Mouse (Mus musculus): ENCODE data around the gene Arl6.

Arl6 gene

DNA sequence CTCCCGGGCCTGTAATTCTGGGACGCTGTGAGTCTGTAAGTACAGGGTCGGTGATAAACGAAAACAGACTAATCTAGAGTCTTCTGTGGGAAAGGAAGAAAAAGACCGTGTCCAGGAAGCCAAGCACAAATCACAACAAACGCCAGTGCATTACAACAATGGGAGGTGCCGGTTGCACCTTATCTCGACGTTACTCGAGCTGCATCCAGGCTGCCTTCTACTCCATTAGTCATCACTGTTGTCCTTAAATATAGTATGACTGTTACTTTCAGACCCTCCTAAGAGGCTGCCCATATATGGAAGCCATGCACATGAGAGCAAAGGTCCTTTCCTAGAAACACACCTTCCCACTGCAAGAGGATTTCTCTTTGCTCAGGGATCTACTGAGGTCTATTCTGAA is 51.4 kb downstream of the Arl6 start:
- DNase-seq (ENCODE audit: low spot score), result no peak

GRCm38 (mm10) chr16:59586911-59587310 is 52.3 kb downstream of the Arl6 start:
- no peak for DNase-seq (ENCODE audit: low spot score)

- no peak for DNase-seq (ENCODE audit: low spot score)
These were observed 52.9 kb downstream of the Arl6 start for GRCm38 (mm10) chr16:59586276-59586675.

DNA sequence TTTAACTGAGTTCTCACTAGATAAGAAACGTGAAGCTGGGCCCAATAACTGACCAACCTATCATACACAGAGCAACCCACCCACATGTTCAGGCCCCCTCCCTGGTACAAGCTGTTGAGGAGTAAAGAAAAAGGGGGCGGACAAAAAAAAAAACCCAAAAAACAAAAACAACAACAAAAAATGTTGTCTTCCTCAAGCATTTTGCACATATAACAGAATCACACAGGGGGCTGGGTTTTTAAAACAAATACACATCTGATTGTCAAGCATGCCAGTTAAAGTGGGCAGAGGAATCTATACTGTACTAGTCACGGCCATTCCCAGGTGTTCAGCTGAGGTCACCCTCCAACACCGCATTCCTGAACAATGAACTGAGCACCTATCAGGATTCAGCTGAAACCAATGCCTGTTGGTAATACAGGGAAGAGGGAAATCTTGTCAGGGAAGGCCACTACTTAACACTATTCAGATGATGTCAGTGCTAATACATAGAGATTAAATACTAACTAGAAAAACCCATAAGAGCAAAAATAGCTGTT is 53.4 kb downstream of the Arl6 start:
- DNase-seq (ENCODE audit: low spot score), result no peak

DNA sequence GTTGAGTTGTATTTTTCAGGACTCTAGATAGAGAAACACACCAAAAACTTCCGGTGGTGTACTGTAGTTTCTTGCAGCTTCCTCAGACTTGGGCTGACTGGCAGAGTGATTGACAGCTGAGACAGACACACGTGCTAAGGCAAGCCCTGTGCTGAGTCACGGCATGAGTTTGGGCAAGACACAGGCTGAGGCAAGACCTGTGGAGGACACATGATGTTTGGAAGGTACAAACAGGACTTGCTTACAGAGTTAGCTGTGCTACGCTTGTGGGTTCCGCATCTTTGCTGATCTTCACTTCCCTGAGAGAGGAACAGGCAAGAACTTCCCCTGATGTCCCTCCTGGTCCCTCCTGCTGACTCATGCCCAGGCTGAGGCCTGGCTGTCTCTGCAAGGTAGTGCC is 55.7 kb downstream of the Arl6 start:
- DNase-seq (ENCODE audit: low spot score), result no peak

DNA sequence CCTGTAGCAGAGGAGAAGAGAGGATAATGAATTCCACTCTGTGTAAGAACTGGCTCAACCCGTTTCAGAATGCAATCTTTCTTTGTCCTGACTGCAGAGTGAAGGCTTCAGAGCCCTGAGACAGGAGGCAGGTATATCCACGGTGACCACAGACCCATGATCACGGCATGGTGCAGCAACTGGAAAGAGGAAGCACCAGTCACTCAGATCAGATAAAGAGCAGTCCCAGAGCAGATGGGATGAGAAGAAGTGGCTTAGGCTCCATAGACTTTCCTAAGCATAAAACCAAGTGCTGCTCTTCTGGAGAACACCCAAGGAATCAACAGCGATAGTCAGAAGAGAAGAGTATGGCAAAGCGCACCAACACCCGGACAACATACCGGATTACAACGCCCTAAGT is 60.0 kb downstream of the Arl6 start:
- no peak for DNase-seq (ENCODE audit: low spot score)

- no peak for DNase-seq (ENCODE audit: low spot score)
These were observed 65.2 kb downstream of the Arl6 start for GRCm38 (mm10) chr16:59573961-59574360.

- DNase-seq (ENCODE audit: low spot score), result no peak
These were observed 66.5 kb downstream of the Arl6 start for GRCm38 (mm10) chr16:59572685-59573084.

GRCm38 (mm10) chr16:59570807-59571206 is 68.4 kb downstream of the Arl6 start:
- DNase-seq (ENCODE audit: low spot score), result no peak

- DNase-seq (ENCODE audit: low spot score), result no peak
These were observed 69.4 kb downstream of the Arl6 start for GRCm38 (mm10) chr16:59569837-59570236.

- no peak for DNase-seq (ENCODE audit: low spot score)
These were observed 71.3 kb downstream of the Arl6 start for GRCm38 (mm10) chr16:59567721-59568381.

DNA sequence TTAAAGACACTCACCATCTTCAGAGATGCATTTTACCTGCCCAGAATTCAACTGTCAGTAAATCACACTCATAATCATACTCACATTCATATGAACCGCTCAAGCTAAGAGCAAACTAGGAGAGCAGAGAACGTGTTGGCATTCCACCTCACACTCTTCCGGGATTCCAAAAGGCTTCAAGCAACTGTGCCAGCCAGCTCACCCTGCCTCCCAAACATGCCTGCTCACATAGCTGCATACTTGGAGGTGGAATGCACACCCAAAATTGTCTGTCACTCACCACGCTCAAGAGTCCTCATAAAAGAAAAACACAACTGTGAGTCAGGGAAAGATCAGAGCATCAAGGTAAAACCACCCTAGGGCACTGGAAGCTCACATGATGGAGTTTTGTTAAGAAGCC is 72.8 kb downstream of the Arl6 start:
- DNase-seq (ENCODE audit: low spot score), result no peak

GRCm38 (mm10) chr16:59565631-59566030 is 73.6 kb downstream of the Arl6 start:
- no peak for DNase-seq (ENCODE audit: low spot score)

GRCm38 (mm10) chr16:59564025-59564424 is 75.2 kb downstream of the Arl6 start:
- DNase-seq (ENCODE audit: low spot score), result no peak
